Mouse (Mus musculus) G1E (cell line): ENCODE results near the gene Bbox1.

ENCODE experiments used
- CTCF ChIP-seq: IDR thresholded peaks from 2 replicates; pipeline ENCODE4 v1.5.1; 2012; ENCODE audit warnings: low read depth, low read length, inconsistent platforms, mixed read lengths
- GATA1 ChIP-seq: IDR thresholded peaks from 2 replicates; pipeline ENCODE4 v1.6.1; 2012; ENCODE audit warnings: borderline replicate concordance, low read length, inconsistent platforms, mixed read lengths

GRCm38 (mm10) chr2:110220492-110220891 lies 93.9 kb downstream of the Bbox1 start:
- TF ChIP-seq CTCF: no peak
- TF ChIP-seq GATA1: no peak
